Mouse (Mus musculus): ENCODE results near the gene Smyd3.

Smyd3 gene

DNA sequence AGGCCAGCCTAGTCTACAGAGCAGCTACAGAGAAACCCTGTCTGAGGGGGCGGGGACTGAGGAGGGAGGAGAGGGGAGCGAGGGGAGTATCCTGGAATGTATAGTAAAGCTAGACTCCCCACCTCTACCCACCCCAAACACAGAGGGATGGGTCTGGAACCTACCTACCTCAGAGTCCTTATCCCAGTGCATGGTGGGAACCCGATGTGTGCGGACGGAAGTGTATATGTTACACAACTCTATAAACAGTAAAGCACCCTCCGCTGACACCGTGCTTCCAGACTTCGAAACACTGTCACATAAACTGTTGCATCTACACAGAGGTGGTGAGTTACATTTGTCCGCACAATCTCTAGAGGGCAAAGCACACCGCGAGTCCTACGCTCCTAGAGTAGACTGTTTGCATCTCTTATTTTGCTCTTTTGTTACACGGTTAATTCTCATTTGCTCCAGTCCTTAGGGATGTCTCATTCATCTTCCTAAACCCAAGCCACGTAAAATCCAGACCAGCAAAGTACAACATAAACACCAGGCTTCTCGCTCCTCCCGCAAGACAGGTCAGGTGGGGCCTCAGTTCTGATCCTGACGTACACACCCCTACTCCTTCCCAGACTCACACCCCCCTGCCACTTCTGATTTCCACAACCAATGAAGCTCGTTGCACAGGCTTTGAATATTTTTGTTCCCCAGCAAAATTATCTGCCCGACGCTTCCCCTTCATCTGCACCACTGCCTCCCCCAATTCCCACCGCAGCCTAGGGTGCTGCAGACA is 714 bp downstream of the Smyd3 start:
- DNase-seq = peak; percentile 12

DNA sequence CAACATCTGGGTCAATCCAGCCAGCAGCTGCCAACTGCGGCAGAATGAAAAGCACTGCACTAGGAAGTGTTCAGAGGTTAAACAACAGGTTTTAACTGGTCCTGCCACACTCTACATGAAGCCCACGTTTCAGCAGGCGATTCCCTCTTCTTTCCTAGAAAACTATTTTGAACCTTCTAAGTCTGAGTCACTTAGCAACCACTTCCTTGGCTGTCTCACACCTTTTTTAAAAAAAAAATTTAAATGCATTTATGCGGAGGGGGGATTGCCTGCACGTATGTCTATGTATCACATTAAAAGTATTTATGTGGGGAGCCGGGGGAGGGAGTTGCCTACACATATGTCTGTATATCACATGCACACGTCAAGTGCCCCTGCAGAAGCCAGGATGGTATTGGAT is 5.9 kb downstream of the Smyd3 start:
- DNase-seq = no peak

DNA sequence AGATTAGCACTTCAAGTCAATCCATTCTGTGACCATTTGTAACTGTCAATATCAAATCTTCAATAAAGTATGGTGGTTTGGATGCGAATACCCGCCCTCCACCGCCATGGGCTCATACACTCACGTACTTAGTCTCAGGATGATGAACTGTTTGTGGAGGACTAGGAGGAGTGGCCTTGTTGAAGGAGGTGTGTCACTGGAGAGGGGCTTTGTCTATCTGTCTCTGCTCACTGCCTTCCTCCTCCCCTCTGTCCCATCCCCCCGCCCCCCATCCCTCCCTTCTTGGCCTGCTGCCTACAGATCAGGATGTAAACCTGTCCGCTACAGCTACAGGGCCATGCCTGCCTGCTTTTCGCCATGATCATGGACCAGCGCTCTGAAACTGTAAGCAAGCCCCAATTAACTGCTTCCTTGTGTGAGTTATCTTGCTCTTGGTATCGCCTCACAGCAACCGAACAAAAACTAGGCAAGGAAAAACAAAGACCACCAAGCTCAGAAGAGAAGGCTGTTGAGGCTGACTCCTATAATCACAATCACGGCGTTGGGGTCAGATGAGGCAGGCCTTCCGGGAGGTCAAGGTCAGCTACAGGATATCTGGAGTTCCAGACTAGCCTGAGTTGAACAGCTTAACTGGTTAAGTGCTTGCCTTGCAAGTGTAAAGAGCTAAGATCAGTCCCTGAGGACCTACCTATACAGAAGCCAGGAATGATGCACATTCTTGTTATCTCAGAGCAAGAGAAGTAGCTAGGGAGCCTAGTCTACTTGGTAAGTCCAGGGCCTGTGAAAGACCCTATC is 7.1 kb downstream of the Smyd3 start:
- DNase-seq = no peak

DNA sequence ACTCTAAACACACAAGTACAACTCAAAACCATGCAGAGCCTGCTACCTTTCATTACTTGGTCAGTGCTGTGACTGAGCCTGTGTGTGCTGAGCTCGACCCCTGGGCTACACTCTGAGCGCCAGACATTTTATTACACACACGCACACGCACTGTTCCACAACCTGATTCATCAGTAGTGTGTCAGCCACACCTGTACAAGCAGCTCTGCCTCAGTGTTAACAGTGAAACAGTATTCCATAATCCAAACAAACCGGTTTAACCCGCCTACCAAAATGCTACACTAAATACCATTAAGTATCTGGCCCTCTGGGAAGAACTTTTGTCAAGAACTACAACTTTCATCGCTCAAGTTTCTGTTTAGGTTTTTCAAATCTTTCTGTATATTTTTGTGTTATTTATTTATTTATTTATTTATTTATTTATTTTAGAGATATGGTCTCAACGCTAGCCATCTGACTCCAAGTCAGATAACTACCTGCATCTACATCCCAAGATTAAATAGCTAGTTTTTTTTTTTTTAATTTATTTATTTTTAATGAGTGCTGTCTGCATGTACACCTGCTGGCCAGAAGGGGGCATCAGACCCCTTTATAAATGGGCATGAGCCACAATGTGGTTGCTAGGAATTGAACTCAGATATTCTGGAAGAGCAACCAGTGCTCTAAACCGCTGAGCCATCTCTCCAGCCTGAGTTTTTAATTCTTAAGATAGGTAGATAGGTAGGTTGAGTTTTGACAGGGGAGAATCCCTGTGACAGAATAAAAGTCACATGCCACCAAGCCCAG is 11.1 kb downstream of the Smyd3 start:
- DNase-seq = peak; percentile 31

DNA sequence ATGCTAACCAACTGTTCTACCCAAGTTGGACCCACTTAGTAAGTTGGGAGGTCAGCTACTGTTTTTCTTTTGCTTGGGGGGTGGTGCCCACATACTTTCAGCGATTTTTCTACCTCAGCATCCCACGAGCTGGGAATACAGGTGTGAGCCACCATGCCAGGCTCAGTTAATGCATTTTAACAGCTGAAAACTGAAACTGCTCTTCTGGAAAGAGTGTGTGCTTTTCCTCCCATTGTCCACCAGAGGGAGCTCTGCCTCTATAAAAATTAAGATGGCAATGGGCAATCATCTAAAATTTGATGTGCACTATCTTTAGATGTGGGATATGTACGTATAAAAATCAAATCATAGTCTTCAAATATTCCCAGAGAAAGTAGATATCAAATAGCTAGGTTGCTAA is 15.3 kb downstream of the Smyd3 start:
- DNase-seq = no peak

DNA sequence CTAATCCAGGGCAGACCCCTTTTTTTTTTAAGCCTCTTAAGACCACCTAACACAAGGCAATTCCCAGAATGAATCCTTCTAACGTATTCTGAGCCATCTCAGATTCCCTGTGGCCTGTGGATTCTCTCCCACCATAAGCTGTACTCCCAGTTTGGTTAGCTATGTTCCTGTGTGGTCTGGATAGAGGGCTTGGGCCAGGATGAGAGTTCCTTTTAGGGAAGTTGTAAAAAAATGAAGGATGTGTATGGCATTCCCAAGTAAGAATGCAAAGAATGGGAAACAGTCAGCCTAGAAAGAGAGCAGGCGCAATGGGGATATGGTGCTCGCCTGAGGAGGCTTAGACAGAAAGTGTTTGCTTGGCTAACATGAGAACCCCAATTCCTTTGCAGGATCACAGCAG is 18.6 kb downstream of the Smyd3 start:
- no peak for DNase-seq

DNA sequence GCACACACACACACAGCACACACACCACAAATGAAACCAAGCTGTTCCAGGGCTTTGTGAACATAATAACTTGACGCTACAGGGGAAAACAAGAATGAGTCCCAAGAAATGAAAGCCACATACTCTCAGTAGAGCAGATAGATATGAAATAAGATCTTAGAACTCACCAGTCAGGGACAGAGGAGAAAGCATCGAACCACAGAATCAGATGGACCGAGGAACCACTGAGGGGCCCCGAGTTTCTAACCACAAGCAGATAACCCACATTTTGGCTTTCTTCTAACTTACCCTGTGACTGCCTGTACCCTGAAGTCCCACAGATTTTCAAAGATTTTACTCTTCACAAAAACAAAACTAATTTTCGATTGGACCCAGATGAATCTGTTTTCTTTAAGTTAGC is 24.9 kb downstream of the Smyd3 start:
- no peak for DNase-seq

DNA sequence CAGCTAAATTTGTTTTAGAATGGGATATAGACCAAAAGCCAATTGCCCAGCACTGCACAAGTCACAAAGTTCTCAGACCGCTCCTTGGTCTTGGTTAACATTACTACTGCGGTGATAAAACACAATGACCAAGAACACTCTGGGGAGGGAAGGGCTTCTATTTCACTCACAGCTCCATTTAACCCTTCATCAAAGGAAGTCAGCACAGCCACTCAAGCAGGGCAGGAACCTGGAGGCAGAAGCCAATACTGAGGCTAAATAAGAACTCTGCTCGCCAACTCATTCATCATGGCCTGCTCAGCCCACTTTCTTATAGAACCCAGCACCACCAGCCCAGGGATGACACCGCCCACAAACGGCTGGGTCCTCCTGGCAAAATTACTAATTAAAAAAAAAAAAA is 29.3 kb downstream of the Smyd3 start:
- DNase-seq = no peak

DNA sequence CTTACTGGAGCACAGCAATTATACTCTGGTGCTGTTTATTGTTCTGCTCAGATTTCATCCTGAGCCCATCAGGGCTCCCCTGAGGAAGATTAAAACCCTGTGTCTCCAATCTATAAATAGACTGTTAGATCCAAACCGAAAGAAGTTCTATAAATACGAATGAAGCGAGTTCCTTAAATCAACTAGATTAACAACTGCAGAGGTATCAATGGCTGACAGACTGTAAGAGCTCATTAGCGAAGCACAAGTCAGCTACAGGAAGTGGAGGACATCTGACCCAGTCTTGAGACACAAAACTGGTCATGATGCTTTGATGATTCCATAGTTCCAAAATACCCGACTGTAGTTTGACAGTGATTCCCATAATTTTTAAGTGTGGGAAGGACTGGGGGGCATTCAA is 29.9 kb downstream of the Smyd3 start:
- no peak for DNase-seq

DNA sequence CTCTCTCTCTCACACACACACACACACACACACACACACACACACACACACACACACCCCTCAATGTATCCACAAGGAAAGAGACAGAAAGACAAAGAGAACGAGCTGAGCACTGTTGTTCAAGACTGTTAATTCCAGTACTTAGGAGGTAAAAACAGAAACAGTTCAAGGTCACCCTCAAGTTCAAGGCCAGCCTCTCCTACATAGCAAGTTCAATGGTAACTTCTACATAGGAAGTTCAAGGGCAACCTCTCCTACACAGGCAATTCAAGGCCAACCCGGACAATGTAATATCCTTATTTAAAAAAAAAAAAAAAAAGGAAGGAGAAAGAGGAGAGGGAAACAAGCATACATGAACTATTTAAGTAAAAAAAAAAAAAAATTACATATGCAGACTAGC is 30.6 kb downstream of the Smyd3 start:
- no peak for DNase-seq

DNA sequence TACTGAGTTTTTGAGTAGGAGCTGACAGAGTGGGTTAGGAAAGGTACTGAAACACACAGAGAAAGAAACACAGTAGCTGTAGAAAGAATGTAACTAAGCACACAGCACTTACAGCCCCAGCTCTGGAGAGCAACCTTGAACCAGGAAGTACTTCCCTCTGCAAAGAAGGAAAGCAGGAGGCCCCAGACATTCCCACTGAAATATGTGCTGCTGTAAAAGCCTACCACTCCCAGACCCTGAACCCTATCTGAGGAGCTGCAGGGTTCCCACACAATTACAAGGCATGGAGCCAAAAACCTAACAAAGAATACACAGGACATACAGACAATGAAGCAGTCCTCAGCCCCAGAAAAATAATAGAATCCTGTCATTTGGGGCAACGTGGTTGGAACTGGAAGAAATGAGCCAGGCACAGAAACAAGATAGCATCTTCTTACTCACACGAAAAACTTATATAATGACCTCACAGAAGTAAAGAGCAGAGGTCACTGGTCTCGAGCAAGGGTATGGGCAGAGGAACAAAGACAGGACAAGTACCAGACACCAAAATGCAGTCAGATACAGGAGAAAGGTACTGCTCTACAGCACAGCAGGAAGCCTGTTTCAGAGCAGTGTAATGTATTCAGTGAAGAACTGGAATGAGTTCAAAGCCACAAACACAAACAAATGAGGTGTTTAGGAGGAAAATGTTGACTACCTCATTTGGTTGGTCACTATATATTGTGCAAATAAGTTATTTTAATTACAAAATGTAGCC is 31.9 kb downstream of the Smyd3 start:
- no peak for DNase-seq

DNA sequence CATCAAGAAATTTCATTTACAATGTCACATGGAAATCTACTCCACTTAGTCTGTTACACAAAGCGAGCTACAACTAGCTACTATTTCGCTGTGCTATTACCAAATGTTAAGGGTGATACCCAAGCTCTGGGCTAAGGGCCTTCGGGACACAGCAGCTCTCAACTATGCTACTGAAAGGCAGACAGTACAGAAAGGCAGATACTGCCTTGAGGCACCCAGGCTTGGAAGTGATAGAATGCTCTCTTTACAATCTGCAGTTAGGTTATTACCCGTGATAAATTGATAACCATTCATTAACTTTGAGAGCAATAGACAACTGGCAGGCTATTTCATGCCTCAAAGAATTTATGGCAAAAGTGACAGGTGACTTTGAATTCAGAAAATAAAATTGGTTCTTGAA is 37.0 kb downstream of the Smyd3 start:
- DNase-seq = no peak

DNA sequence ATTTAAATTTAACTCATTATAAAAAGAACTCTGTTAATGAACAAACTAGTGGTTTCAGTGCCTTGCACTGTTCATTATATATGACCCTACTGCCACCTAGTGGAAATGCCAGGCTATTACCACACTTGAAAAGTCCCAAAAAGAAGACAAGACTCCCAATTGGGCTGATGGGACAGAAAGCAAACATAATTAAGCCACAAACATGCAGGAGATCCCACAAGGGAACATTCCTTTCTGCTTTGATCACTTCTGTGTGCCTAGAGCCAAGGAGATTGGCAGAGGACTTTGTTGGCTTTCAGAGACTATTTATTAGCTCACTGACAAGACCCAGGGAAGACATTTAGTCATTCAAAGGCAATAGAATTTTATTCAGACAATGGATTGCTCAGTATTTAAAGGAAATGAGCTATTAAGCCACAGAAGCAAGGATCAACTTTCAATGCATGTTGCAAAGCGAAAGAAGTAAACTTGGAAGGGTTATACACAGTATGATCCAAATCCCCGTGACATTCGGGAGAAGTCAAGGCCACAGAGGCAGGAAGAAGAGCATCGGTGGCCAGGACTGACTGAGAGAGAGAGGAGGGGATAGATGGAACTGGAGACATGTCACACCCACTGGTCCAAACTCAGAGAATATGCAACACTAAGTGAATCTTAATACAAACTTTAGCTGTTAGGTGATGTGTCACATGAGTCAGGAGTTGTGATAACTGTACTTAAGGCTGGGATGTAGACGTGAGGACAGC is 40.5 kb downstream of the Smyd3 start:
- DNase-seq = peak; percentile 42

DNA sequence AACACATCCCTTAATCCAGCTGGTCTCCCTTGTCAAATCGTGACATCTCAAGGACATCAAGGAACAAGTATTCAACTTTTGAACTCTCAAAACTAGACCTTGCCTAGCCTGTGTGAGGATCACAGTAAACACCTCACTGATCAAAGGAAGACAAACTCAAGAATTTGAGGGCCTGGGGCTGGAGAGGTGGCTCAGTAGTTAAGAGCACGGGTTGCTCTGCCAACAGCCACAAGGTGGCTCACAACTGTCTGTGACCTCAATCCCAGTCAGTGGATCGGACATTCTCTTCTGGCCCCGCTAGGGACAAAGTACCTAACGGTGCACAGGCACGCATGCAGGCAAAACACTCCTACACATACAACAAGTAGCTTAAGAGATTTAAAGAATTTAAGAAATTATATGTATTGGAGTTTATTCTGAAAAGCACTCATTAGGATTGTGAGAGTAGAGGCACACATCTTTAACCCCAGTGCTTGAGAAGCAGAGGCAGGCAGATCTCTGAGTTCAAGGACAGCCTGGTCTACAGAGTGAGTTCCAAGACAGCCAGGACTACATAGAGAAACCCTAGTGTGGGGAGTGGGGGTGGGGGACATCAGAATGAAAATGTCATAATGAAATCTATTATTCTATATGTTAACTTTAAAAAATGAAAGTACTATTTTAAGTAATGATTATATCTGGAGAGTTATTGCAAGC is 41.2 kb downstream of the Smyd3 start:
- DNase-seq = no peak

DNA sequence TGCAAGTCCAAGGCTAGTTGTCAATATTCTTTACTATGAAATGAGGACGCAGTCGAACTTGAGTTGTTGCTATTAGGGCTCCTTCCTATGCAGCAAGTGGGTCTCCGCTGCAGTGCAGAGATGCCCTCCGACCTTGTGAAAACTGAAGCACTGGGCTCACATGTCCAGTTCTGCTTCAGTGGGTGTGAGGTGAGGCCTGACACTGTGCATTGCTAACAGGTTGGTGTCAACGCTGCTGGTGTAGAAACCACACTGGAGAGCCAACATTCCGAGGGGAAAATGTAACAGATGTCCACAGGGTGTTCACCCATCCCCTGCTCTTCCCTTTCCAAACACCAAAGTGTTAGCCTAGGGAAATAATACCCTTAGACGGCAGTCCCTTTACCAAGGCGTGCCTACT is 43.1 kb downstream of the Smyd3 start:
- DNase-seq = no peak

DNA sequence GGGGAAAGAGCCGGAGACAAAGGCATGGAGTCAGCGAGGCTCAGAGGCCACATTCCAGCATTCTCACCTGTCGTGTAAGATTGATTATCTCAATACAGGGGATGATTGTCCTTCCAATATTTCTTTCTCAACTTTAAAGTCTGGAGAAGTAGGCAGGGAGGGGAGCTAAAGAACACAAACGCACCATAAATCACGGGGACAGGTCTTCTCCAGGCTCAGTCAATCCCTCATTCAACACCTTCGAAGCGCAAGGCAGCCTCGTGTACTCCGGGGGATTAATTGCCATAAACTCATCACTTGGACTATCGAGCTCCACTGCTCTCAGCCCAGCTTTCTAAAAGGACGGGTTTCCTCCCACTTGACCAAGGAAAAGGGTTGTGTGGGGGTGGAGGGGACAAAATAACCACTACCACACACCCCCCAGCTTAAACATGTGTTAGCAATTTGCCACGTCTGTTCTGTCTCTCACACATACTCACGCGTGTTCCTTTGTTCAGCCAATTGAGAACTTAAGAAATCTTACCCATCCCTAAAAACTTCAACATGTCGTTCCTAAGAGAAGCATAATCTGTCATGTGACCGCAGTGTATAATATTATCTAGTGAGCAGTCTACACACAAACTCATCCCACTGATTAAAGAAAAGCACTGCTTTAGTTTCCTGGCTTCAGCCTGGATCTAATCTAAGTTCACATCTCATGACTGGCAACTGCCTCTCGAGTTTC is 43.8 kb downstream of the Smyd3 start:
- DNase-seq = no peak

DNA sequence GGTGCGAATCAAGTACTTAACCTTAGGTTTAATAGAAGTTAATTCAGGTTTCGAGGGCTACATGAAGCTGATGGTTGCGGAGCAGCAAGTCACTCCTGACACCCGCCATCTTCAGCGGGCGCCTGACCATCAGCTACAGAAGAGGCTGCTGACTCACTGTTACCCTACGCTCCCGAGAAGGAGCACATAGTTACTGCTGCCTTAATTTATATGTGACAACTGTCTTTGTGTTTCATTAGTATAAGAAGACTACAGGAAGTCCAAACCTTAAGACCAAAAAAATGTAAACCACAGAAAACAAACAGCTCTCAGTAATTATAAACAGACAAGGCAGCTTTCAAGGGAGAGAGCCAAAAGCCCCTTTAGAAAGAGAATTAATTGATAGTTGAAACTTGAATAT is 49.9 kb downstream of the Smyd3 start:
- no peak for DNase-seq

DNA sequence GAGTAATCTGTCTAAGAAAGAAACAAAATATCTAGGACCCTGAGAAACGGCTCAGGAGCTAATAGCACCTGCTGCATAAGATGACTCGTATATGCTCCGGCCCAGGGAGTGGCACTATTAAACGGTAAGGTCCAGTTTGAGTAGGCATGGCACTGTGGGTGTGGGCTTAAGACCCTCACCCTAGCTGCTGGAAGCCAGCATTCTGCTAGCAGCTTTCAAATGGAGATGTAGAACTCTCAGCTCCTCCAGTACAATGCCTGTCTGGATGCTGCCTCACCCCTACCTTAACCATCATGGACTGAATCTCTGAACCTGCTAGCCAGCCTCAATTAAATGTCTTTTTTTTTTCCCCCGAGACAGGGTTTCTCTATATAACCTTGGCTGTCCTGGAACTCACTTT is 55.5 kb downstream of the Smyd3 start:
- no peak for DNase-seq

DNA sequence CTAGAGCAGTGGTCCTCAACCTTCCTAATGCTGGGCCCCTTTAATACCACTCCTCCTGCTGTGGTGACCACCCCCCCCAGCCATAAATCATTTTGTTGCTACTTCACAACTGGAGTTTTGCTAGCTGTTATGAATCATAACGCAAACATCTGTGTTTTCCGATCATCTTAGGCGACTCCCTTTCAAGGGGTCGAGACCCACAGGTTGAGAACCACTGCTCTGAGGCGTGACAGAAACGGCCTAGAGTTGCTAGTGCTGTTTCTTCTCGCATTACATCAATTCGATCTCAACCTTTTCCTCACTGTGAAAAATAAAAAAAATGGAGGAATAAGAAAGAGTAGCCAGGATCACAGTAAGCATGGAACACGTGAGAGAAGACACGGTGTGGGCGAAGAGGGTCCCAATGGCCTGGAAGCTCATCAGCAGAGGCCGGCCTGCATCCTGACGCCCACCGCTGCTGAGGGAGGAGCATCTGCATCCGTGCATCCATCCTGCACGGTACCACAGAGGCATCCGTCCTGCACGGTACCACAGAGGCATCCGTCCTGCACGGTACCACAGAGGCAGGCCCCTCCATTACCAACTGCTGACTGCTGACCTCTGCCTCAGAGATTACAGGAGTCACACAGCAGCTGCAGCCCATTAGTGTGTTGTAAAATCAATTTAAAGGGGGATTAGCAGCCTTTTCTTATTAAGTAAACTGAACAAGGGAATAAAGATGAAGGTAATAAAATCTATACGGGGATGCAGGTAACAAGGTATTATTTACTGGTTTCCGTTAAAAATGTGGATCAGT is 56.6 kb downstream of the Smyd3 start:
- no peak for DNase-seq

DNA sequence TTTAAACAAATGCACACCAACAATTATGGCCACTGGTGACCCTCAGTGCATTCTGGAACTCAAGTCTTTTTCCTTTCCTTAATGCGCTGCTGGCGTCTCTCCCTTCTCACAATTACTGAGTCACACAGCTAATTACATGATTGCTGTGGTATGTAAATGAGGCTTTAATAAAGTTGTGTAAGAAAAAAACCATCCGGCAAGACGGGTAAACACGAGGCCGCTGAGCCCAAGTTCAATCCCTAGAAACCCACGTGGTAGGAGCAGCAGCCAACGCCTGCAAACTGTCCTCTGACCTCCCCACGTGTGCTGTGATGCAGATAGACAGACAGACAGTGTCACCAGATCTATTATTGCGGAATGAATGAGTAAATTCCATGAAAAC is 58.9 kb downstream of the Smyd3 start:
- DNase-seq = no peak

All from cerebellum, adult 11 months (tissue).